Mouse (Mus musculus): ENCODE results near the gene Usp2. TPM values are rescaled to one million over a fixed set of nuclear protein-coding genes. Genes with fewer than 3 reads are reported as not detected.

Gene Usp2
- polyA plus RNA-seq, 1 experiment: not detected

- TF ChIP-seq GATA1 (IDR thresholded peaks at IDR 0.05; ENCODE audit: low read length) (no peak), TAL1 (IDR thresholded peaks at IDR 0.05; ENCODE audit: low read length) (no peak)
Measured at GRCm38 (mm10) chr9:44125026-44125425, 58.2 kb downstream of the Usp2 start.

DNA sequence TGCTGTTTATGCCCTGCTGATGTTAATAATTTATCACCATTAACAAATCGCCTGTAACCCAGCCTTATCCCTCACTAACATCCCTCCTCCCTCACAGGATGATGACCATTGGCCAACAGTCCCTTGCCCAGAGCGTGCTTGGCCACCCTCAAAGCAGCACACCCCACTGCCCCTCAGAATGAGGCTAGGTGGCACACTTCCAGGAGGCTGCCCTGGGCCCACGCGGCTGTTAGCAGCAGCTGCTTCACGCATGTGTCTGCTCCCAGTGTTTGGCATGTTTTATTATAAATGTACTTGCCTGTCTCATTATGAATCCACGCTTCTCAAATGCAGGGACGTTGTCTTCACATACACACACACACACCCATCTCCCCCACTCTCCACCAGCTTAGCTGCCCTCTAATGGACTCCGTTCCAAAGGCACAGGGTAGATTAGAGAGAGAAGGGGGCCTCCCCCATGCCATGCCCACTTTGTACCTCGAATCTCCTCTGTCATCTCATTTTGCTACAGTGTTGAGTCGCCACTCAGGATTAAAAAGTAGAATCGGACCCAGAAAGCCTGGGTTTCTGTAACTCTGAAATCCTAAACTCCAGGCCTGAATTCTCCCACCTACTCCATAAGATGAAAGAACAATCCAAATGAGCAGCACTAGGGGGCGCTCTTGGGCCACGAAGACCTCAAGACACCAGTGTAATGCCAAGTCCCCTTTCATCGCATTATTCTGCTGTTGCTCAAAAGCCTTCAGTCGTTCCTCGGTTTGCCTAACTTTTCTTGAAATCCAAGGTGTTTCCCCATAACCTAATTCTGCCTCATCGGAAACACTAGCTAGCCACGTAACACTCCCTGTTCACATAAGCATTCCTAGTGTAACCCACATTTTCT, 59.0 kb downstream of the Usp2 start:
- Histone ChIP-seq H3K4me3 (replicated peaks) (no peak overlapping the region), H3K4me1 (ENCODE audit: control insufficient read depth) (peaks cover 6% of the 10 kb centered on the region), H3K36me3 (ENCODE audit: control insufficient read depth) (no peaks in the 10 kb centered on the region)

More at GRCm38 (mm10) chr9:44125026-44125425, 58.2 kb downstream of the Usp2 start:
- H3K9me3 ChIP-seq (ENCODE audit: control insufficient read depth, low read length): no peaks in the 10 kb centered on the region; the same call in 1 of the 2 replicates
- H3K36me3 ChIP-seq (ENCODE audit: control insufficient read depth): no peaks in the 10 kb centered on the region
- H3K4me1 ChIP-seq (ENCODE audit: control insufficient read depth): peaks cover 3% of the 10 kb centered on the region
- H3K4me3 ChIP-seq (replicated peaks): no peak overlapping the region
- H3K27me3 ChIP-seq (ENCODE audit: control insufficient read depth): peaks cover 24% of the 10 kb centered on the region

GRCm38 (mm10) chr9:44126746-44127145, 59.9 kb downstream of the Usp2 start:
- Histone ChIP-seq H3K36me3 (ENCODE audit: control insufficient read depth) (no peaks in the 10 kb centered on the region), H3K4me1 (ENCODE audit: control insufficient read depth) (peaks cover 6% of the 10 kb centered on the region), H3K9me3 (ENCODE audit: control insufficient read depth, low read length) (no peaks in the 10 kb centered on the region; the same call in 1 of the 2 replicates), H3K4me3 (replicated peaks) (no peak overlapping the region), H3K27me3 (ENCODE audit: control insufficient read depth) (peaks cover 41% of the 10 kb centered on the region)
- TF ChIP-seq GATA1 (IDR thresholded peaks at IDR 0.05; ENCODE audit: low read length): no peak
- no peak for TF ChIP-seq TAL1 (IDR thresholded peaks at IDR 0.05; ENCODE audit: low read length)

More for the DNA sequence above, 59.0 kb downstream of the Usp2 start:
- TF ChIP-seq TAL1 (IDR thresholded peaks at IDR 0.05; ENCODE audit: low read length) (no peak), GATA1 (IDR thresholded peaks at IDR 0.05; ENCODE audit: low read length) (no peak)
- Histone ChIP-seq H3K9me3 (ENCODE audit: control insufficient read depth, low read length) (no peaks in the 10 kb centered on the region; the same call in 1 of the 2 replicates), H3K27me3 (ENCODE audit: control insufficient read depth) (peaks cover 31% of the 10 kb centered on the region)

GRCm38 (mm10) chr9:44127351-44127801, 60.6 kb downstream of the Usp2 start:
- Histone ChIP-seq H3K9me3 (ENCODE audit: control insufficient read depth, low read length) (no peaks in the 10 kb centered on the region; the same call in 1 of the 2 replicates), H3K4me1 (ENCODE audit: control insufficient read depth) (peaks cover 6% of the 10 kb centered on the region)

GRCm38 (mm10) chr9:44129633-44130032, 62.8 kb downstream of the Usp2 start:
- Histone ChIP-seq H3K4me3 (replicated peaks) (no peak overlapping the region), H3K9me3 (ENCODE audit: control insufficient read depth, low read length) (no peaks in the 10 kb centered on the region; the same call in 1 of the 2 replicates), H3K27me3 (ENCODE audit: control insufficient read depth) (peaks cover 70% of the 10 kb centered on the region), H3K36me3 (ENCODE audit: control insufficient read depth) (no peaks in the 10 kb centered on the region), H3K4me1 (ENCODE audit: control insufficient read depth) (peaks cover 6% of the 10 kb centered on the region)
- TF ChIP-seq GATA1 (IDR thresholded peaks at IDR 0.05; ENCODE audit: low read length): no peak

More at GRCm38 (mm10) chr9:44127351-44127801, 60.6 kb downstream of the Usp2 start:
- no peaks in the 10 kb centered on the region for H3K36me3 ChIP-seq (ENCODE audit: control insufficient read depth)
- no peak overlapping the region for H3K4me3 ChIP-seq (replicated peaks)
- TF ChIP-seq TAL1 (IDR thresholded peaks at IDR 0.05; ENCODE audit: low read length) (no peak), GATA1 (IDR thresholded peaks at IDR 0.05; ENCODE audit: low read length) (no peak)
- peaks cover 47% of the 10 kb centered on the region for H3K27me3 ChIP-seq (ENCODE audit: control insufficient read depth)

DNA sequence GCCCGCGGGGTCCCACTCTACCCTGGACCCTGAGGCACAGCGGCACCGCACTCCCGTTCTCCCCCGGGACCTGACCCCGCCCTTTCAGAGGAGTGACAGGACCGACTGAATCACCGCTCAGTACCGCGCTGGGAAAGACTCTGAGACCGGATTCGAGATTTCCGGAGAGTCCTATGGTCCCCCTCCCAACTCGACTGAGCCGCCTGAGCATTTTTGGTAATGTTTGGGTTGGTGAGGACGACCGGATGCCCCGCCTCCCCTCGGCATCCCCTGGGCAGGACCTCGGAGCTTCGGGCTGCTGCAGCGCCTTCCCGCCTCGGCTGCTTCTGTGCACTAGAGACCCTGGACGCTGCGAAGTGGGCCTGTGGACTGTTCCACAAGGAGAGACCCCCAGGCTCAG, 63.2 kb downstream of the Usp2 start:
- Histone ChIP-seq H3K4me1 (ENCODE audit: control insufficient read depth) (peaks cover 10% of the 10 kb centered on the region), H3K4me3 (replicated peaks) (peak overlapping the region; percentile 18), H3K36me3 (ENCODE audit: control insufficient read depth) (no peaks in the 10 kb centered on the region), H3K27me3 (ENCODE audit: control insufficient read depth) (peaks cover 74% of the 10 kb centered on the region), H3K9me3 (ENCODE audit: control insufficient read depth, low read length) (no peaks in the 10 kb centered on the region; the same call in 1 of the 2 replicates)
- no peak for TF ChIP-seq GATA1 (IDR thresholded peaks at IDR 0.05; ENCODE audit: low read length)
- no peak for TF ChIP-seq TAL1 (IDR thresholded peaks at IDR 0.05; ENCODE audit: low read length)

DNA sequence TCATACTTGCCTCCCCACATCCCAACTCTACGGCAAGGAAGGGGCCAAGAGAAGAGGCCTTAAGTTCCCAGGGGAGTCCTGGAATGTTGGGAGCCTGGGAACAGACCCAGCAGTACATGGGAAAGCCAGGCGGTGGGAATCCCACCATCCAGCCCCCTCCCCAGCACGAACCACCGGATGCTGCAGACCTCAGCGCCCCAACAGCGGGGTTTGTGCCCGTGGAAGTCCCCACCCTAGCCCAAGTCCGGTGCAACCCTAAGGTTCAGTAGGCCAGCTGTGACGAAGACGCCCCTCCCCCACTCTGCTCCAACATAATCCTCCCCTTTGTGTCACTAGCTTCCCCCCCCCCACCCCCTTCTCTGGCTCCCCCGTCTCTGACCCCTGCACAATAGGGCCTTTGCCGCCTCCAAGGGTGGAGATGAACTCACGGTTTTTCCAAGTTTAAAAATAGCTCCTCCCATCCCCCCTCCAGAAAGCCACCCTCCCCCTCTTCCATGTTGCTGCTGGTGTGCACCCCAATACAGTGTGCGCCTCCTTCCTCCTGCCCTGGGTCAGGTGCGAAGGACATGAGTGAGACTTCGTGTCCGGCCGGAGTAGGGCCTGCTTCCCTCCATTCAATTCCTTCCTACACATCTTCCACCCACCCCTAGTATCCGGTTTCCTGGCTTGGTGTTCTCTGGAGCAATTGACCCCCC, 63.9 kb downstream of the Usp2 start:
- Histone ChIP-seq H3K27me3 (ENCODE audit: control insufficient read depth) (peaks cover 81% of the 10 kb centered on the region), H3K4me3 (replicated peaks) (no peak overlapping the region), H3K4me1 (ENCODE audit: control insufficient read depth) (peaks cover 13% of the 10 kb centered on the region), H3K9me3 (ENCODE audit: control insufficient read depth, low read length) (no peaks in the 10 kb centered on the region; the same call in 1 of the 2 replicates), H3K36me3 (ENCODE audit: control insufficient read depth) (no peaks in the 10 kb centered on the region)
- TF ChIP-seq GATA1 (IDR thresholded peaks at IDR 0.05; ENCODE audit: low read length): no peak
- no peak for TF ChIP-seq TAL1 (IDR thresholded peaks at IDR 0.05; ENCODE audit: low read length)

GRCm38 (mm10) chr9:44131276-44131590, 64.4 kb downstream of the Usp2 start:
- no peaks in the 10 kb centered on the region; the same call in 1 of the 2 replicates for H3K9me3 ChIP-seq (ENCODE audit: control insufficient read depth, low read length)
- peaks cover 86% of the 10 kb centered on the region for H3K27me3 ChIP-seq (ENCODE audit: control insufficient read depth)
- no peaks in the 10 kb centered on the region for H3K36me3 ChIP-seq (ENCODE audit: control insufficient read depth)
- H3K4me3 ChIP-seq (replicated peaks): no peak overlapping the region
- no peak for TF ChIP-seq TAL1 (IDR thresholded peaks at IDR 0.05; ENCODE audit: low read length)
- no peak for TF ChIP-seq GATA1 (IDR thresholded peaks at IDR 0.05; ENCODE audit: low read length)
- peaks cover 13% of the 10 kb centered on the region for H3K4me1 ChIP-seq (ENCODE audit: control insufficient read depth)

DNA sequence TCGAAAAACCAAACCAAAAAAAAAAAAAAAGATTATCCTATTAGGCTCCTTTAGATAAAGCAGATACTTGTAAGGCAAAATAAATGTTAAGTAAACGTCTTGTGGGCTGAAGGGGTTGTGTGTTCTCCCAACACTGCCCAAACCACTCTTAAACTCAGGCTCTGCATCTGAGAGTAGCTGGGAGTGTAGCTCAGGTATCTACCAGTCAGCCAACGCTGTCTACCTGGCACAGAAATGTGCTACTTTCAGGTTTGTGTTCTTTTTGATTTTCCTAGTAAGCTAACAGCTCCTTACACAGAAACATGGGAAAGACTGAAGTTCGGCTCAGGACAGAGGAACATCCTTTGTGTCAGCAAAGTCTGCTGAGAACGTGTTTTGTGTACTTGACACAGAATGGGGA, 65.4 kb downstream of the Usp2 start:
- no peak for TF ChIP-seq GATA1 (IDR thresholded peaks at IDR 0.05; ENCODE audit: low read length)
- no peak for TF ChIP-seq TAL1 (IDR thresholded peaks at IDR 0.05; ENCODE audit: low read length)

More for the DNA sequence above, 65.4 kb downstream of the Usp2 start:
- H3K27me3 ChIP-seq (ENCODE audit: control insufficient read depth): peaks cover 96% of the 10 kb centered on the region
- no peaks in the 10 kb centered on the region; the same call in 1 of the 2 replicates for H3K9me3 ChIP-seq (ENCODE audit: control insufficient read depth, low read length)
- H3K4me1 ChIP-seq (ENCODE audit: control insufficient read depth): peaks cover 12% of the 10 kb centered on the region
- no peak overlapping the region for H3K4me3 ChIP-seq (replicated peaks)
- no peaks in the 10 kb centered on the region for H3K36me3 ChIP-seq (ENCODE audit: control insufficient read depth)

Measured in erythroblast, embryonic 14.5 days (primary cell).